Mouse (Mus musculus) gastrocnemius, postnatal 25 days (tissue): Measurements from ENCODE around the gene D17H6S53E. TPM values are rescaled to one million over a fixed set of nuclear protein-coding genes. Genes with fewer than 3 reads are reported as not detected.

Experiments used
- DNase-seq: peaks from one replicate; pipeline ENCODE4 v3.0.0; 2022
- long read RNA-seq, 2 experiments: library from polyadenylated mRNA; stranded (forward); transcript quantifications; one replicate each; pipeline ENCODE4 v2.0.0; 2021
- total RNA-seq, 2 experiments: library from RNA; stranded (reverse); gene quantifications; 1 replicate in 1 of 2; 2 replicates in 1 of 2; pipeline ENCODE4 v1.2.3; 2021

Gene D17H6S53E
- 10 to 100 TPM; 19.5 to 22.6 TPM for total RNA-seq
- long read RNA-seq, experiment 1, partial matches to known transcripts = 0 of 2 reads
- long read RNA-seq, experiment 1, other reads (novel, unspliced or antisense) = 2 of 2 reads
- long read RNA-seq, experiment 2, partial matches to known transcripts = 0 of 2 reads
- long read RNA-seq, experiment 2, other reads (novel, unspliced or antisense) = 2 of 2 reads

DNA sequence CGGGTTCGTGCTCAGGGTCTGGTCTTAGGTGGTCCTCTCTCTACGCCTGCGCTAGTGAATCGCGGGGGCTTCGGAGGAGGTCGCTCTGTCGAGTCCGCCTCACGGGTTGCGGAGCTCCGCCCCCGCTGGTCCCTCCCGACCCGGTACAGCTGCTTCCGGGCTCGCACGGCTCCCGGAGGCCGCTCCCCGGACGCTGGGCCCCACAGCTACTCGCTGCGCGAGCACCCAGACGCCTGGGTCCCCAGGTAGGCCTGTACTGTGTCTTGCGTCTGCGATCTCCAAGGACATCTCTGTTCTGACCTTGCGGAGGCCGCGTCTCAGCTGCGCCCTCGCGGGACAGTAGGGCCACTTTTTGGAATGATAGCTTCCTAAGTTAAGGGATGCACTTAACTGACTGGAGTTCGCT, at the start of gene D17H6S53E:
D17H6S53E (plus strand) TSS at position 168 of the 406 bp plus-strand sequence.
- peak; percentile 73 for DNase-seq

DNA sequence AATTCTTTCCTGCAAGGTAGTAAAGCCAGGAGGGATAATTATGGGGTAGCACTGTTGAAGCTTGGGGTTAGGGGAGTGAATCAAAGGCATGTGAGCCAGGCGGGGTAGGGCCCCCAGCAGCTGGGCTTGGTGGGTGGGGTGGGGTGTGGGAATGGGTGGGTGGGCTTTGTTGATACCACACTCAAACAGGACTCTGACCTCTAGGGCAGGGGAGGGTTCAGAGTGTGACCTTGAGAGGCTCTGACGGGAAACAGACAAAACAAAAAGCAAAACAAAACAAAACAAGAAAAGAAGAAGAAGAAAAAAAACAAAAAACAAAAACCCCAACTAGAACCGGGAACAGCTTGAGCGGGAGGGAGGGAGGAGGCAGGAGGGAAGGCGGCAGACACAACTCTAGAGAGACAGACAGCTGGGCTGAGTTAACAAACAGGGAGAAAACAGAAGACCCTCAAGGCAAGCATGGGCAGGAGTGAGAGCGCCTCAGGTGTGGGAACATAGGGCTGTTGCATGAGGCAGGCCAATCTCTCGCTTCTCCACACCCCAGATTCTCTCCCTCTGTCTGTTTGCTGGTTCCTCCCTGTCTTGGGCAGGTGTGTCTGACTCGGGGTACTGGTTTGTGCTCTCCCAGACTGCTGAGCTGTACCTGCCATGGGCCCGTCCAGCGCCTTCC, 49.5 kb upstream of the D17H6S53E start, which contains the start of gene Ly6g6e:
Ly6g6e (plus strand) TSS at position 396 of the 670 bp plus-strand sequence.
- no peak for DNase-seq

DNA sequence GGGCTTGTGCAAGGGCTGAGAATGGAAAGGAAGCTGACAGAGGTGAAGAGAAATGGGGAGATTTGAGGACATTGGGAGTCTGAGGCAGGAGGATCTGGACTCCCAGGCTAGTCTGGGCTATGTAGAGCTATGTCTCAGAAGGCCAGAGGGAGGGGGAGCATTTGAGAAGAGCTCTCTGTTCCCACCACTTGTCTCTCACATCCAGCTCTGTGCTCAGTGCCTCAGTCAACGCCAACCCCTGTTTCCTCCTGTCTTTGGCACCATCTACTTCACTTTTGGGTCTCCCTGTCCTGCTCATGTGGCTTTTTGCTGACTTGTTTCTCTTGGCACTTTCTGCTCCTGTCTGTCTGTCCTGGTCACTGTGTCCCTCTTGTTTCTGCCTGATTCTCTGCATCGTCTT, 48.9 kb upstream of the D17H6S53E start:
- no peak for DNase-seq

GRCm38 (mm10) chr17:35077786-35078233, 48.4 kb upstream of the D17H6S53E start, which contains the start of gene Ly6g6d:
Gene Ly6g6d, minus strand, starts transcription at chr17:35078065.
- no peak for DNase-seq

DNA sequence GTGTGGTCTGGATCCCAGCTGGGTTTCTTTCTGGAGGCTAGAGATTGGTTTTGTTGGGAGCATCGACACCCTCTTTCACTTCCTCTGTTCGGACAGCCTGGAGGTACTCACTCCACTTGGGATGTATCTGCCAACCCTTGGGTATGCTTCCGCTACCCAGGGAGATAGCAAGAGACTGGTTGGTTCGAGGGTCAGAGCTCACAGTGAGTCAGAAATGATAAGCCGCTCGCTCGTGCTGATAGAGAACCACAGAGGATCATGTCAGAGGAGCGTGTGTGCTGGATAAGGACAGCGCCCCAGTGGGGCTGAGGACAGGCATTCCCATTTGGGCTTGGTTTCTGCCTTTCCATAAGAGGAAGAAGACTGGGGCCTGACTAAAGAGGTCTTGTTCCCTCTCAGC, 46.4 kb upstream of the D17H6S53E start:
- DNase-seq = no peak

DNA sequence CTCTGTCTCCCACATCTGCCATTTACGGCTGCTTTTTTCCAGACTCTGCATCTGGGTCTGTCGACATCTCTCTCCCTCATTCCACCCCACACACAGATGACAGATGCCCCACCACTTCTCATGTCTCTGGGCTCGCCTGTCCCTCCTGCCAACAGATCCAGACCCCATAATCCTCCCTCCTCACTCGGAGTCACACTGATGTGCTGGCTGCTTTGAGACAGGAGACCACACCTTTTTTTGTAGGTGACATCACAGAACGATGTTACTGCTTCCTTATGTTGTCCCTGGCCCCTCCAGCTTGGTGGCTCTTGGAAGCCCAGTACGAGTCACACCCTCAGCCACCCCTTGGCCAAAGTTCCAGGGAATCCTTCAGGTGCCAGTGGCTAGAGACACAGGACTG, 45.9 kb upstream of the D17H6S53E start:
- DNase-seq = no peak

GRCm38 (mm10) chr17:35080710-35081109, 45.5 kb upstream of the D17H6S53E start:
- no peak for DNase-seq

- no peak for DNase-seq
Measured at GRCm38 (mm10) chr17:35082841-35083576, 43.2 kb upstream of the D17H6S53E start.

GRCm38 (mm10) chr17:35083929-35084497, 42.2 kb upstream of the D17H6S53E start:
- DNase-seq = no peak

DNA sequence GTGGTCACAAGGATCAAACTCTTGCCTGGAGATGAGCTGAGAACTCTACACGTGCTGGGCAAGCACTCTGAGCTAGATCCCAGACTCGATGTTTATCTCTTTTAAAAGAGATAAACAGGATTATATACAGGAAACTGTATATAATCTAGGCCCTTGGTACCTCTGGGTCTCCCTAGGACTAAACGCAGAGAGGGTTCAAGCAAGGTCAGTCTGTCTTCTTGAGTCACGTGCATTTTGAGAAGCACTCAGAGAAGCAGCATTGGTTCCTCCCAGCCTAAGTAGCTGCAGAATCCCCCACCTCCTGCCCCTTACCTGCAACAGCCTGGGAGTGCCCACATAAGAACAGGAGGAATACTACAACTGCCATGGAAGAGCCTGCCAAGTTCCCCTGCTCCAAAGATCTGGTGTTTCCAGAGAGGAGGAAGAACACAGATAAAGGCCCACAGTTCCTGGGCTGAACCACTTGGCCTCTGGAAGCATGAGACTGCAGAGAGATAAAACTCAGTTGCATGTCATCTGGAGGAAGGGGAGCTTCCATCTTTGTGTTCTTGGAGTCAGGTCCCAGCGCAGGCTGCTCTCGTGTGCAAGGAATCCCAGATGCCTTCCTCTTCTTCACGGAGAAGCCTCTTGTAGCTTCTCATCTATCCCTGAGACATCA, 40.8 kb upstream of the D17H6S53E start, which contains the start of gene Ly6g6f:
Ly6g6f (minus strand) TSS at position 403 of the 658 bp plus-strand sequence.
- DNase-seq = no peak

- no peak for DNase-seq
Measured at GRCm38 (mm10) chr17:35088151-35088550, 38.0 kb upstream of the D17H6S53E start.

GRCm38 (mm10) chr17:35088825-35089644, 37.1 kb upstream of the D17H6S53E start, which contains the start of gene Abhd16a:
Gene Abhd16a, plus strand, starts transcription at chr17:35089263.
- peak; percentile 95 for DNase-seq

GRCm38 (mm10) chr17:35090166-35090932, 35.8 kb upstream of the D17H6S53E start:
- DNase-seq = peak; percentile 44

GRCm38 (mm10) chr17:35092403-35093198, 33.6 kb upstream of the D17H6S53E start:
- DNase-seq = no peak

DNA sequence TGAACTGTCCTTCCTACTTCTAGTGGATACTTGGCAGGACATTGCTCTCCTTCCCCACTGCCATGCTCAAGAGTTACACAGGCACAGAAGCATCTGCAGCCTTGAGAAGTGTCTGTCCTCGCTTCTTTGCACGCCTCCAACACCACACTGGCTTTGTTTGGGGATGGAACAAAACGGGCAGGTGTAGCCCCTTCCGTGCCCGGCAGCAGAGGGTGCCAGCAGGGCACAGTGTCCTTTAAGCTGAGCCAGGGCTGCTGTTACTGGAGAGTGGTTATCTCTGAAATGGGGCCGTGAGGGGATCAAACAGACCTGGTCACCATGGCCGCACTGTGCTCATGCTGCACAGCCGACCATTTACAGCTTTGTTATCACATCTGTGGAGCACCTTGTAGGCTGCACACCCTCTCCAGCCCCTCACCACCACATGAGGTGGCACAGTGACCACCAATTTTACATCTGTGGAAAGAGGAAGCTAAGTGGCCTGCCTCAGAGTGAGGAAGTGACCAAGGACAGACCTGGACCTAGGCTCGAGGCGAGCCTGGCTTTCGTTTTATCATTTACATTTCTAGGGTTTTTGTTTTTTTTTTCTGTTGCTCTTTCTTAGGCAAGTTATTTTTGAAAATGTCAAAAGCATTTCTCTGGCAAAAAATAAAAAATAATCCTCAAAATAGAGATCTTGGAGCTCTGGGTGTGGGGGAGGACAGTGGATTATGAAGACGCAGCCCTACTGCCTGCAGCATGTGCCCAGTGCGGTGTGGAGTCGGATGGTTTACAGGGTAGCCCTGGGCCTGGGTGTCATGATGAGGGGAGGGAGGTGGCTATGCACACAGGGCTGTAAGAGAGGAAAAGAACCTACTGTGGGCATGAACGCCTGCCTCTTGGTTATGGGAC, 31.5 kb upstream of the D17H6S53E start:
- no peak for DNase-seq

DNA sequence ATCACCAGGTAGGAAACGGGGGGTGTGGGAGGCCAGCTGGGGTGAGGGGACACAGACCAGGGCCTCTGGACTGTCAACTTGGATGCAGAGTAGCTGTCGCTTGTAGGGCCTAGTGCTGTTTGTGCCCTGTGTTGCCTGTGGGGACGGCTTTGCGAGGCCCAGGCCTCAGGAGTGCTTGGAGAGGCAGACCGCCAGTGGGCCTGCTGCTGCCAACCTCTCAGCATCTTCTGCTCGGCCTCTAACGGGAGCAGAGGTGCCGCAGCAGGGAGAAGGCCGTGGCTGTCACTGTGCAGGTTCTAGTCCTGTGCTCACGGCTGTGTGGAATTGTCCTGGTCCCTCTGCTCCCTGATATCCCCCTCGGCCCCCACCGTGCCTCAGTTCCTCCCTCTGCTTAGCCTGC, 29.6 kb upstream of the D17H6S53E start:
- no peak for DNase-seq

GRCm38 (mm10) chr17:35097164-35097655, 29.0 kb upstream of the D17H6S53E start:
- no peak for DNase-seq

- no peak for DNase-seq
Measured at GRCm38 (mm10) chr17:35100196-35100765, 25.9 kb upstream of the D17H6S53E start.
